Mouse (Mus musculus) testis, adult 2 months (tissue): ENCODE measurements around the gene Slc37a4.

Experiments
- CTCF ChIP-seq: fragments of 200-500 bp; IDR thresholded peaks from 2 replicates; pipeline ENCODE4 v1.5.1; 2012; ENCODE audit warnings: low read depth, mild to moderate bottlenecking, inconsistent platforms, low read length, moderate library complexity; ENCODE audit not compliant: control insufficient read depth, insufficient read depth, insufficient replicate concordance
- POLR2A ChIP-seq: fragments of 200-500 bp; IDR thresholded peaks from 2 replicates; pipeline ENCODE4 v1.6.1; 2012; ENCODE audit warnings: low read depth, mild to moderate bottlenecking, inconsistent platforms, low read length, moderate library complexity; ENCODE audit not compliant: control insufficient read depth

- no peak for TF ChIP-seq CTCF
- no peak for TF ChIP-seq POLR2A
Observed at GRCm38 (mm10) chr9:44373386-44373785, 23.3 kb upstream of the Slc37a4 start.
